Mouse (Mus musculus): Measurements from ENCODE around the gene Eif4e1b. TPM values are rescaled to one million over a fixed set of nuclear protein-coding genes. Genes with fewer than 3 reads are reported as not detected.

The Eif4e1b gene
- polyA plus RNA-seq, 1 experiment from 2014 or later, result not detected

DNA sequence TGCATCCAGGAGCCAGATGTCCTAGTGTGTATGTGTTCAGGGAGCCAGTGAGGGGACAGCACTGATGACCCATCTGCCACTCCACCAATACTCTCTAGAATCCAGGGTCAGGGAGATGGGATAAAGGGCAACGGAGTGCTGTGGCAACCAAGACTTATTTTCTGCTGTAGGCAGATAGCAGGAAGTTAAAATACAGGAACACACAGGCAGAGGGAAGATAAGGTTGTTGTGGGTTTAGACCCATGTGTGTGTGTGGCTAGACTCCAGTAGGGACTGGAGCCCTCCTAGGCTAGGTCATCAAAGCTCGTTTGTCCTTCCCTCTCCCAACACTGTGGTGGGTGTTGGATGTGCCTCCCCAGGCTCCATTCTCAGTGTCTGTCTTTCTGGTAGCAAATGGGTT is 38.1 kb downstream of the Eif4e1b start:
- Histone ChIP-seq H3K9ac (ENCODE audit: low read length) (no peak overlapping the region), H3K9me3 (ENCODE audit: control insufficient read depth, low read length) (no peaks in the 10 kb centered on the region), H3K4me3 (ENCODE audit: low read depth, low read length) (no peak overlapping the region), H3K36me3 (ENCODE audit: control insufficient read depth, insufficient read depth, low read length) (no peaks in the 10 kb centered on the region), H3K4me1 (ENCODE audit: control insufficient read depth, insufficient read depth, low read length) (peaks cover 8% of the 10 kb centered on the region; the same call in 1 of the 2 replicates), H3K4me2 (ENCODE audit: low read depth) (no peak overlapping the region), H3K27ac (ENCODE audit: low read depth, low read length) (no peak overlapping the region), H3K27me3 (ENCODE audit: control insufficient read depth, insufficient read depth, low read length) (no peaks in the 10 kb centered on the region)
- ATAC-seq (ENCODE audit: insufficient read depth, low FRiP score, low TSS enrichment) (no peak), DNase-seq (ENCODE audit: low spot score) (no peak)
- 82% methylated on average over 2 of the region's 2 CpGs for WGBS

DNA sequence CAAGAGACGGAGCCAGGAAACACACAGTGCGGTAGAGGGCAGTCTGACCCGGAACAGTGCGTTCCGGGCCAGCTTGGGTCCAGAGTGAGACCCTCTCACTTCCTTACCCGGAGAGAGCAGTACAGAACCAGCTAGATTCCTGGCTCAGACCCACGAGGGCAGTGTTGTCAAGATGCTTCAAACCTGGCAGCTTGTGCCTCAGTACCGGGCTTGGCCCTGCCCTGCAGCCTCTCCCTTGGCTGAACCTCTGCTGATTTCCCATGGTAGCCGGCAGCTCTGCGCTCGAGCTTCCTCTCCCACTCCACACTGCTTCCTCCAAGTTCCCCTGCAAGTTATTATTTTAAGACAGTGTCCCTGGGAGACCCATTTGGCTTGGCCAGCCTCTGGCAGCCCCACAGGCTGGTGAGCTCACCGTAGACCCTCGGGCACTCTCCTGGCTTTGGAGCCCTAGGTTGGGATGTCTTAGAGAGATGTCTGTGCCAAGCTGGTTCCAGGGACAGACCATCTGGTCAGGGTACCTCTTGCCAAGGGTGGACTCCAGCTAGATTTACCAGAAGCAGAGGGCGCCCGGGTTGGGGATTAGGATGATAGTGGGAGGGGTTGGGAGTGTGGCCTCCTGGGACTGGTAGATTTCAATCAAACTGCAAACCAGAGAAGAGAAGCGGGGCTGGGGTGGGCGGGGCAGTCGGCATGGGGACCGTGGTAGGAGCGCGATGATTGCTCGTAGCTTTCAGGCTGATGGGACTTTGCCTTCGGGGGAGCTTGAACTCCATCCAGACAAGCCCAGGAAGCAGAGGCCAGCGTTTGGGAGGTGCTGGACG is 40.5 kb downstream of the Eif4e1b start:
- Histone ChIP-seq H3K9me3 (ENCODE audit: control insufficient read depth, low read length) (no peaks in the 10 kb centered on the region), H3K4me1 (ENCODE audit: control insufficient read depth, insufficient read depth, low read length) (peaks cover 8% of the 10 kb centered on the region; the same call in 1 of the 2 replicates), H3K9ac (ENCODE audit: low read length) (no peak overlapping the region), H3K36me3 (ENCODE audit: control insufficient read depth, insufficient read depth, low read length) (no peaks in the 10 kb centered on the region), H3K4me2 (ENCODE audit: low read depth) (peak overlapping the region; percentile 29), H3K27me3 (ENCODE audit: control insufficient read depth, insufficient read depth, low read length) (no peaks in the 10 kb centered on the region), H3K4me3 (ENCODE audit: low read depth, low read length) (no peak overlapping the region), H3K27ac (ENCODE audit: low read depth, low read length) (no peak overlapping the region)
- 26% methylated on average over 25 of the region's 25 CpGs for WGBS
- DNase-seq (ENCODE audit: low spot score) (peak; percentile 28), ATAC-seq (ENCODE audit: insufficient read depth, low FRiP score, low TSS enrichment) (no peak)

DNA sequence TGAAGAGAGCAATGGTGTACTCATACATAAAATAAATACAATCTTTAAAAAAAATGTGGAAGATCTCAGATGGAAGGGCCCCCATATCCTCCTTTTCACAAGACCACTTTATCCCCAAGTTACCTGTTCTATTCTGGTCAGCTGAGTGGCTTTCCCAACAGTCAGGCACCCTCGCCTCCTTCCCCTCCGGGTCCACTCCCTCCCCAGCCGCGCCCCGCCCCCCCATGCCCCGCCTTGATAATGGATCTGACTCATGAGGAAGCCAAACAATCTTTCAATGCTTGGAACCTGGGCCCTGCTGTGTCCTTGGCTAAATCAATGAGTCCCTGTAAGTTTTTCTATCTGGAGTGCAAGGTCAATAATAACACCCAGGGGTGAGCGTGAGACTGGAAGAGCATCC is 44.2 kb downstream of the Eif4e1b start:
- DNase-seq (ENCODE audit: low spot score), result no peak
- no peaks in the 10 kb centered on the region for H3K9me3 ChIP-seq (ENCODE audit: control insufficient read depth, low read length)
- 52% methylated on average over 7 of the region's 7 CpGs for WGBS

DNA sequence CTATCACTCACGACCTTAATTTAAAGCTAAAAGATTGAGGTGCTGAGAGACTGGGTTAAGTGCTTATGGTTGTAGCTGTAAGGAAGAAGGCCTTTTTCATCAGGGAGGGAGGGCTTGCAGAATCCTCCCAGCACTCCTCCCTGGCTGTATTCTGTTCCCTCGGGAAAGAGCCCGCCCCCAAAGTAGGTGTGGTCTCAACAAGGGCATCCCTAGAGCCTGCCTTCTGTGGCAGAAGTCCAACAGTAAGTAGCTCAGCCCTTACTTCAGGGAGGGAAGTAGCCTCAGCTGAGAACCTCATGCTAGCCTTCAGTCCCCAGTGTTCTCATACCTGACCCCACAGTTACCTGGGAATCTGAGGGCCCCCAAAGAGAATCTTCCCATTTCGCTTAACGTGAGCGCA is 44.7 kb downstream of the Eif4e1b start:
- Histone ChIP-seq H3K9ac (ENCODE audit: low read length) (no peak overlapping the region), H3K4me2 (ENCODE audit: low read depth) (no peak overlapping the region), H3K27me3 (ENCODE audit: control insufficient read depth, insufficient read depth, low read length) (no peaks in the 10 kb centered on the region), H3K9me3 (ENCODE audit: control insufficient read depth, low read length) (no peaks in the 10 kb centered on the region), H3K4me3 (ENCODE audit: low read depth, low read length) (no peak overlapping the region), H3K4me1 (ENCODE audit: control insufficient read depth, insufficient read depth, low read length) (peaks cover 8% of the 10 kb centered on the region; the same call in 1 of the 2 replicates), H3K36me3 (ENCODE audit: control insufficient read depth, insufficient read depth, low read length) (no peaks in the 10 kb centered on the region), H3K27ac (ENCODE audit: low read depth, low read length) (no peak overlapping the region)
- 62% methylated on average over 6 of the region's 6 CpGs for WGBS
- DNase-seq (ENCODE audit: low spot score), result no peak
- ATAC-seq (ENCODE audit: insufficient read depth, low FRiP score, low TSS enrichment), result no peak

More for the DNA sequence above, 44.2 kb downstream of the Eif4e1b start:
- Histone ChIP-seq H3K4me1 (ENCODE audit: control insufficient read depth, insufficient read depth, low read length) (peaks cover 8% of the 10 kb centered on the region; the same call in 1 of the 2 replicates), H3K36me3 (ENCODE audit: control insufficient read depth, insufficient read depth, low read length) (no peaks in the 10 kb centered on the region), H3K27ac (ENCODE audit: low read depth, low read length) (no peak overlapping the region), H3K4me2 (ENCODE audit: low read depth) (no peak overlapping the region), H3K9ac (ENCODE audit: low read length) (no peak overlapping the region), H3K27me3 (ENCODE audit: control insufficient read depth, insufficient read depth, low read length) (no peaks in the 10 kb centered on the region), H3K4me3 (ENCODE audit: low read depth, low read length) (no peak overlapping the region)
- no peak for ATAC-seq (ENCODE audit: insufficient read depth, low FRiP score, low TSS enrichment)

DNA sequence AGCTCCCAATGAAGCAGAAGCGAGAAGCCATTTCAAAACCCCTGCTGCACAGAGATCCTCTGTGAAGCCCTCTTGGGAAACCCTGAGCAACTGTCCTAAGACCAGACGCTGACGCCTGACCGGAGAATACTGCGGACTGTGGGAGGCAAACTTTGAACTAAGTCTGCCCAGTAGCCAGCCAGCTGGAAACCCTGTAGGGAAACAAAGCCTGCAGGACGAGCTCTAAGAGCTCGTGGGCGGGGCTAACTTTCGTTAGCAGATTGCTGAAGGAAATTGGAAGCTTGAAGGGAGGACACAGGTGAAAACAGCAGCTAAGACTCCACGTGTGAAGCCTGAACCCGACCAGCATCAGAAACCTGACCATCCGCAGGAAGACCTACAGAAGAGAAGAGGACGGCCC is 45.7 kb downstream of the Eif4e1b start:
- WGBS, result 7% methylated on average over 13 of the region's 13 CpGs
- DNase-seq (ENCODE audit: low spot score) (no peak), ATAC-seq (ENCODE audit: insufficient read depth, low FRiP score, low TSS enrichment) (no peak)
- Histone ChIP-seq H3K9ac (ENCODE audit: low read length) (no peak overlapping the region; the same call in 1 of the 2 replicates), H3K27ac (ENCODE audit: low read depth, low read length) (no peak overlapping the region), H3K27me3 (ENCODE audit: control insufficient read depth, insufficient read depth, low read length) (no peaks in the 10 kb centered on the region), H3K4me2 (ENCODE audit: low read depth) (0 out of 2 replicates have a peak overlapping the region, but pooled peaks have one; percentile 7), H3K4me3 (ENCODE audit: low read depth, low read length) (no peak overlapping the region), H3K36me3 (ENCODE audit: control insufficient read depth, insufficient read depth, low read length) (no peaks in the 10 kb centered on the region), H3K9me3 (ENCODE audit: control insufficient read depth, low read length) (no peaks in the 10 kb centered on the region), H3K4me1 (ENCODE audit: control insufficient read depth, insufficient read depth, low read length) (peaks cover 6% of the 10 kb centered on the region; the same call in 1 of the 2 replicates)

DNA sequence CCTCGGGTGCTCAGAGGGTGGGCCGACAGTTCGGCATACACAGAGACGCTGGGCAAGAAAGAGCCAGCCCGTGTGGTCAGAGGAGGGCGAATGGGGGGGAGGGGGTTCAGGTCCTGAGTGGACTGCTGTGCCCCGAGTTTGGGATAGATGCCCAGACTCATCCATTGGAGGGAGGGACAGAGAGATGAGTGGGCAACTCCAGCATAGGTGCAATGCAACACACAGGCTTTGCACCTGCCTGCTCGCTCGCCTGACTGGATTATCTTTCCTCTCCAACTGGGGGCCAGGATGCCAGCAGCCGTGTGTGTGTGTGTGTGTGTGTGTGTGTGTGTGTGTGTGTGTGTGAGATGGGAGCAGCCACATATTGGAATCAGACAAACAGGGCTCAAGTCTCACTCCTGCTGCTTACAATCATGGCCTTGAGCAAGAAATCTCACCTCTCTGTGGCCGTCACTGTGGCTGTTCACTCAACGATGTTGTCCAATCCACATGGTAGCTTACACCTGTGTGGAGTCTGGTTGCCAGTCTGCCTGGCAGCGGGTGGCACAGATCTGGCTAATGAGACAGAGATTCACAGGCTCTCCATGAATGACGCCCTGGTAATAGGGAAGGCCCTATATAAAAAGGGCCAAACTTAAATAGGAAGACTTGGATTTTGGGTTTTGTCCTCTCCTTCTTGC is 52.7 kb downstream of the Eif4e1b start:
- peaks cover 8% of the 10 kb centered on the region; the same call in 1 of the 2 replicates for H3K4me1 ChIP-seq (ENCODE audit: control insufficient read depth, insufficient read depth, low read length)
- no peaks in the 10 kb centered on the region for H3K27me3 ChIP-seq (ENCODE audit: control insufficient read depth, insufficient read depth, low read length)
- no peak for DNase-seq (ENCODE audit: low spot score)
- H3K4me2 ChIP-seq (ENCODE audit: low read depth), result no peak overlapping the region
- no peak for ATAC-seq (ENCODE audit: insufficient read depth, low FRiP score, low TSS enrichment)
- WGBS, result 80% methylated on average over 14 of the region's 14 CpGs
- no peak overlapping the region for H3K9ac ChIP-seq (ENCODE audit: low read length)
- H3K9me3 ChIP-seq (ENCODE audit: control insufficient read depth, low read length), result no peaks in the 10 kb centered on the region
- H3K4me3 ChIP-seq (ENCODE audit: low read depth, low read length), result no peak overlapping the region
- no peak overlapping the region for H3K27ac ChIP-seq (ENCODE audit: low read depth, low read length)
- H3K36me3 ChIP-seq (ENCODE audit: control insufficient read depth, insufficient read depth, low read length), result no peaks in the 10 kb centered on the region

DNA sequence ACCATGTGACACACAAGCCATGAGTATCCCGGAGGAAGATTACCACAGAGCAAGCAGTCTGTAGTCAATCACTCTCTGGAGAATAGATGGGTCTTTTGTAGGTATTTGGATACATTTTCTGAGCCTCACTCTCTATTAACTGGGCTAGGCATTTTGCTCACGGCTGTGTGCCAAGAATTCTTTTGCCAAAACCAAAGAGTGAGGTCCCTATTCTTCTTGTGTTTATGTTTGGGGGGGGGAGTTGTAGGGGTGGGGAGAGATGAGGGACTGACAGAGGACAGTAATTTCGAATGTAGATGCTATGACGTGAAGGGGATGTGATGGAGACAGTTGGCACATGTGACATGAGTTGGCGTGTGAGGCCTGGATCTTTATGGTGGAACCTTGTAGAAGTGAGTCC is 53.3 kb downstream of the Eif4e1b start:
- Histone ChIP-seq H3K4me1 (ENCODE audit: control insufficient read depth, insufficient read depth, low read length) (peaks cover 8% of the 10 kb centered on the region; the same call in 1 of the 2 replicates), H3K36me3 (ENCODE audit: control insufficient read depth, insufficient read depth, low read length) (no peaks in the 10 kb centered on the region), H3K4me2 (ENCODE audit: low read depth) (no peak overlapping the region), H3K9me3 (ENCODE audit: control insufficient read depth, low read length) (no peaks in the 10 kb centered on the region), H3K4me3 (ENCODE audit: low read depth, low read length) (no peak overlapping the region), H3K9ac (ENCODE audit: low read length) (no peak overlapping the region), H3K27ac (ENCODE audit: low read depth, low read length) (no peak overlapping the region), H3K27me3 (ENCODE audit: control insufficient read depth, insufficient read depth, low read length) (no peaks in the 10 kb centered on the region)
- WGBS, result 71% methylated on average over 5 of the region's 5 CpGs
- DNase-seq (ENCODE audit: low spot score) (no peak), ATAC-seq (ENCODE audit: insufficient read depth, low FRiP score, low TSS enrichment) (no peak)

DNA sequence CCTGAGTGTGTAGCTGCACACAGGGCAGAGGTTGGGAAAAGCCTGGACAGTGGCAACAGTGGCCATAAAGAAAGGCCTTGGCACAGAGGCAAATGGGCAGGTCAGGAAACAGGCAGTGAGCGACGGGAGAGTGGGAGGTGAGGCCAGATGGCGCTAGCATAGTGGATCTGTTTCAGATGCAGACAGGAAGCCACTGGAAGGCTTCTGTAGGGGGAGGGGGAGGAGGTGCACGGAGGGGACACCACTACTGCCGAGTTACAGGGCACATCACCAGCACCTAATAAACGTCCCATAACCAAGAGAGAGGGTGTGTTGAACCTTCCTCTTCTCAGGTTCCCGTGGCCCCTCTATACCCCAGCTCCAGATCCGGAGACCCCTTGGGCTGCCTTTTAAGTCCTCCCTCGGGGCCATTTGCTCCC is 53.7 kb downstream of the Eif4e1b start:
- Histone ChIP-seq H3K9ac (ENCODE audit: low read length) (no peak overlapping the region), H3K9me3 (ENCODE audit: control insufficient read depth, low read length) (no peaks in the 10 kb centered on the region), H3K4me3 (ENCODE audit: low read depth, low read length) (no peak overlapping the region), H3K4me1 (ENCODE audit: control insufficient read depth, insufficient read depth, low read length) (peaks cover 8% of the 10 kb centered on the region; the same call in 1 of the 2 replicates), H3K27ac (ENCODE audit: low read depth, low read length) (no peak overlapping the region), H3K36me3 (ENCODE audit: control insufficient read depth, insufficient read depth, low read length) (no peaks in the 10 kb centered on the region), H3K27me3 (ENCODE audit: control insufficient read depth, insufficient read depth, low read length) (no peaks in the 10 kb centered on the region), H3K4me2 (ENCODE audit: low read depth) (peak overlapping the region; percentile 10; the same call in 1 of the 2 replicates)
- WGBS, result 8% methylated on average over 9 of the region's 9 CpGs
- DNase-seq (ENCODE audit: low spot score) (no peak), ATAC-seq (ENCODE audit: insufficient read depth, low FRiP score, low TSS enrichment) (no peak)
